Mouse (Mus musculus) G1E (cell line): Measurements from ENCODE around the gene Rag2. TPM values are rescaled to one million over a fixed set of nuclear protein-coding genes. Genes with fewer than 3 reads are reported as not detected.

Source experiments
- ATAC-seq: 2 replicates; pipeline ENCODE4 v1.8.0; 2016; ENCODE audit warnings: mild to moderate bottlenecking; ENCODE audit not compliant: insufficient number of reproducible peaks, poor library complexity, low FRiP score, severe bottlenecking; ENCODE audit errors: extremely low read depth
- DNase-seq: peaks from one replicate; pipeline ENCODE4 v3.0.0; 2012; ENCODE audit warnings: low spot score
- H3K27me3 ChIP-seq: 2 replicates; pipeline ENCODE4 v1.6.1; 2012; ENCODE audit warnings: mild to moderate bottlenecking, low read length, inconsistent platforms; ENCODE audit not compliant: insufficient read depth
- H3K36me3 ChIP-seq: replicated peaks from 2 replicates; pipeline ENCODE3; 2012; ENCODE audit warnings: mild to moderate bottlenecking, inconsistent platforms
- H3K4me1 ChIP-seq: 2 replicates; pipeline ENCODE4 v1.6.1; 2012; ENCODE audit warnings: low read depth, low read length, inconsistent platforms, mixed read lengths; ENCODE audit not compliant: insufficient read depth
- H3K4me3 ChIP-seq: 2 replicates; pipeline ENCODE4 v1.5.1; 2012; ENCODE audit warnings: low read depth, mild to moderate bottlenecking, inconsistent platforms, low read length, moderate library complexity, mixed read lengths
- H3K9me3 ChIP-seq: replicated peaks from 2 replicates; pipeline ENCODE4 v1.6.1; 2012; ENCODE audit warnings: inconsistent platforms
- CTCF ChIP-seq: IDR thresholded peaks from 2 replicates; pipeline ENCODE4 v1.5.1; 2012; ENCODE audit warnings: low read depth, low read length, inconsistent platforms, mixed read lengths
- GATA1 ChIP-seq: IDR thresholded peaks from 2 replicates; pipeline ENCODE4 v1.6.1; 2012; ENCODE audit warnings: borderline replicate concordance, low read length, inconsistent platforms, mixed read lengths
- GATA2 ChIP-seq: IDR thresholded peaks from 2 replicates; pipeline ENCODE4 v1.6.1; 2012; ENCODE audit warnings: low read depth, low read length, inconsistent platforms, borderline replicate concordance
- POLR2AphosphoS5 ChIP-seq: IDR thresholded peaks from 2 replicates; pipeline ENCODE4 v1.6.1; 2012; ENCODE audit warnings: low read depth, low read length, inconsistent platforms; ENCODE audit not compliant: insufficient replicate concordance
- TAL1 ChIP-seq: conservative IDR thresholded peaks from 2 replicates; pipeline ENCODE4 v1.6.1; 2012; ENCODE audit warnings: low read depth, low read length, inconsistent platforms, mixed read lengths
- polyA plus RNA-seq: library from polyadenylated mRNA; stranded (reverse); fragments of >175 nt; gene quantifications from 2 replicates; pipeline ENCODE4 v1.2.3, GENCODE M21; 2012
- total RNA-seq, 2 experiments: library from RNA; stranded (forward) in 1 of 2; stranded (reverse) in 1 of 2; fragments of 200-1000 nt in 1 of 2; fragments of >200 nt in 1 of 2; fragmentation: Nextera tagmentation in 1 of 2; gene quantifications; 2 replicates each; pipeline ENCODE4 v1.2.3; 2014 to 2017

The Rag2 gene
- total and polyA plus RNA-seq, 3 experiments, result 0.11 TPM; not detected in 2

- peaks cover 2% of the 10 kb centered on the region for H3K36me3 ChIP-seq
Measured at GRCm38 (mm10) chr2:101621611-101622010, 2.9 kb upstream of the Rag2 start.

GRCm38 (mm10) chr2:101623042-101623441, 1.5 kb upstream of the Rag2 start:
- Histone ChIP-seq H3K4me1 (peaks cover 23% of the 10 kb centered on the region), H3K4me3 (no peak overlapping the region), H3K27me3 (no peaks in the 10 kb centered on the region), H3K9me3 (no peaks in the 10 kb centered on the region), H3K36me3 (peaks cover 2% of the 10 kb centered on the region)
- ATAC-seq (no peak), DNase-seq (no peak)
- TF ChIP-seq TAL1 (no peak), POLR2AphosphoS5 (no peak), CTCF (no peak), GATA1 (no peak), GATA2 (no peak)

More at GRCm38 (mm10) chr2:101621611-101622010, 2.9 kb upstream of the Rag2 start:
- ATAC-seq, result 0 out of 2 replicates have a peak, but pooled peaks have one; percentile 26
- peaks cover 15% of the 10 kb centered on the region for H3K4me1 ChIP-seq
- H3K4me3 ChIP-seq, result no peak overlapping the region
- H3K27me3 ChIP-seq, result no peaks in the 10 kb centered on the region
- DNase-seq, result no peak
- TF ChIP-seq TAL1, result no peak
- TF ChIP-seq CTCF, result no peak
- TF ChIP-seq POLR2AphosphoS5, result no peak
- no peaks in the 10 kb centered on the region for H3K9me3 ChIP-seq

GRCm38 (mm10) chr2:101624011-101624410, 507 bp upstream of the Rag2 start:
- Histone ChIP-seq H3K9me3 (no peaks in the 10 kb centered on the region), H3K4me3 (no peak overlapping the region), H3K4me1 (peaks cover 23% of the 10 kb centered on the region), H3K27me3 (no peaks in the 10 kb centered on the region), H3K36me3 (peaks cover 2% of the 10 kb centered on the region)
- peak; percentile 23; the same call in 1 of the 2 replicates for ATAC-seq
- no peak for TF ChIP-seq POLR2AphosphoS5
- TF ChIP-seq CTCF, result no peak
- TF ChIP-seq GATA2, result no peak
- no peak for TF ChIP-seq TAL1
- TF ChIP-seq GATA1, result no peak
- DNase-seq, result no peak

GRCm38 (mm10) chr2:101627227-101627626, 2.7 kb downstream of the Rag2 start:
- no peak for ATAC-seq
- peaks cover 16% of the 10 kb centered on the region for H3K4me1 ChIP-seq
- H3K36me3 ChIP-seq, result peaks cover 2% of the 10 kb centered on the region
- DNase-seq, result no peak
- peaks cover 7% of the 10 kb centered on the region; the same call in 1 of the 2 replicates for H3K27me3 ChIP-seq
- TF ChIP-seq TAL1 (no peak), GATA2 (no peak), CTCF (no peak), POLR2AphosphoS5 (no peak), GATA1 (no peak)
- H3K9me3 ChIP-seq, result no peaks in the 10 kb centered on the region
- H3K4me3 ChIP-seq, result no peak overlapping the region

GRCm38 (mm10) chr2:101628297-101629236, 4.0 kb downstream of the Rag2 start:
- peak overlapping the region; percentile 78 for H3K4me3 ChIP-seq
- peaks cover 15% of the 10 kb centered on the region for H3K4me1 ChIP-seq
- H3K36me3 ChIP-seq, result peaks cover 2% of the 10 kb centered on the region
- DNase-seq (peak; percentile 67), ATAC-seq (peak; percentile 96)
- H3K9me3 ChIP-seq, result no peaks in the 10 kb centered on the region
- peaks cover 11% of the 10 kb centered on the region; the same call in 1 of the 2 replicates for H3K27me3 ChIP-seq
- TF ChIP-seq POLR2AphosphoS5, result no peak
- no peak for TF ChIP-seq CTCF
- TF ChIP-seq TAL1, result no peak
- no peak for TF ChIP-seq GATA2
- no peak for TF ChIP-seq GATA1
